25 mouse cellular contexts compared by ENCODE assay signal in genomic region chr14:51923492-51923891, GRCm38 (mm10). TPM values are rescaled to one million over a fixed set of nuclear protein-coding genes. Genes with fewer than 3 reads are reported as not detected.
"Had no signal": no experiment of that assay in that cellular context is flagged by ENCODE, and none has a peak within 500 bp of the region (broad histone marks: within the 10 kb centered on the region; RNA-seq: fewer than 3 reads in every experiment).

No protein-coding gene starts in this region.

- H3K9me3 ChIP-seq: liver, embryonic 15.5 days; lung, embryonic 15.5 days; megakaryocyte, embryonic 14.5 days; midbrain, embryonic 13.5 days; midbrain, embryonic 15.5 days; neural tube, embryonic 12.5 days; stomach, embryonic 15.5 days had no signal

- H3K27me3 ChIP-seq: liver, embryonic 15.5 days; lung, embryonic 15.5 days; midbrain, embryonic 13.5 days; midbrain, embryonic 15.5 days; neural tube, embryonic 12.5 days; stomach, embryonic 15.5 days had no signal

- H3K4me1 ChIP-seq: liver, embryonic 15.5 days; megakaryocyte, embryonic 14.5 days; midbrain, embryonic 13.5 days; midbrain, embryonic 15.5 days; neural tube, embryonic 12.5 days had no signal

- H3K4me2 ChIP-seq: liver, embryonic 15.5 days; lung, embryonic 15.5 days; midbrain, embryonic 11.5 days; midbrain, embryonic 13.5 days; midbrain, embryonic 15.5 days; neural tube, embryonic 12.5 days; stomach, embryonic 15.5 days had no signal

- H3K36me3 ChIP-seq: liver, embryonic 15.5 days; lung, embryonic 15.5 days; midbrain, embryonic 13.5 days; midbrain, embryonic 15.5 days; neural tube, embryonic 12.5 days; stomach, embryonic 15.5 days had no signal

- DNase-seq: liver, postnatal 0 days; lung, adult 2 months; lung, postnatal 14 days; lung, postnatal 36 days; right cerebral cortex, postnatal 14 days; thymus, adult 2 months; thymus, postnatal 25 days; thymus, postnatal 4 days had no signal

- H3K4me3 ChIP-seq: liver, embryonic 15.5 days; lung, embryonic 15.5 days; megakaryocyte, embryonic 14.5 days; midbrain, embryonic 13.5 days; midbrain, embryonic 15.5 days; neural tube, embryonic 12.5 days; stomach, embryonic 15.5 days had no signal

- H3K27ac ChIP-seq: liver, embryonic 15.5 days; lung, embryonic 15.5 days; macrophage; midbrain, embryonic 13.5 days; midbrain, embryonic 15.5 days; neural tube, embryonic 12.5 days; stomach, embryonic 15.5 days; stomach, postnatal 0 days had no signal

- H3K9ac ChIP-seq: liver, embryonic 15.5 days; liver, postnatal 0 days; lung, embryonic 15.5 days; midbrain, embryonic 13.5 days; midbrain, embryonic 15.5 days; neural tube, embryonic 12.5 days; stomach, embryonic 15.5 days had no signal

- ATAC-seq: liver, postnatal 0 days; lung, postnatal 0 days; midbrain, embryonic 13.5 days; midbrain, embryonic 15.5 days had no signal

RNA-seq across cellular contexts. Expression of gene Rnase13, which starts 0.9 kb away (rescaled TPM):
- total RNA-seq: megakaryocyte progenitor cell, adult 5-6 weeks; midbrain, postnatal 0 days; monocyte, adult 5-6 weeks; neutrophil, adult 5-6 weeks had no signal
- polyA plus RNA-seq: liver, embryonic 15.5 days; liver, postnatal 0 days; lung, adult 2 months; lung, embryonic 15.5 days; lung, postnatal 0 days; macrophage; midbrain, embryonic 11.5 days; midbrain, embryonic 13.5 days; midbrain, embryonic 15.5 days; midbrain, postnatal 0 days; neural tube, embryonic 12.5 days; neural tube, embryonic 14.5 days; spleen, adult 2 months; stomach, embryonic 15.5 days; stomach, postnatal 0 days; thymus, adult 2 months had no signal

RNA-seq across cellular contexts. Expression of gene Tppp2, which starts 5.3 kb away (rescaled TPM):
- total RNA-seq: megakaryocyte progenitor cell, adult 5-6 weeks; midbrain, postnatal 0 days; monocyte, adult 5-6 weeks; neutrophil, adult 5-6 weeks had no signal
- polyA plus RNA-seq: liver, embryonic 15.5 days; liver, postnatal 0 days; lung, adult 2 months; lung, embryonic 15.5 days; lung, postnatal 0 days; macrophage; midbrain, embryonic 11.5 days; midbrain, embryonic 13.5 days; midbrain, embryonic 15.5 days; midbrain, postnatal 0 days; neural tube, embryonic 12.5 days; neural tube, embryonic 14.5 days; spleen, adult 2 months; stomach, embryonic 15.5 days; stomach, postnatal 0 days; thymus, adult 2 months had no signal

RNA-seq across cellular contexts. Expression of gene Ndrg2, which starts 9.5 kb away (rescaled TPM):
- polyA plus RNA-seq: macrophage had no signal

RNA-seq across cellular contexts. Expression of gene Slc39a2, which starts 30.8 kb away (rescaled TPM):
- total RNA-seq: monocyte, adult 5-6 weeks had no signal
